Mouse (Mus musculus): ENCODE measurements around the gene Xrcc2.

GRCm38 (mm10) chr5:25704702-25705566, 691 bp downstream of the Xrcc2 start:
- TF ChIP-seq CTCF (IDR thresholded peaks at IDR 0.05; ENCODE audit: borderline replicate concordance, extremely low read depth, insufficient read depth, insufficient read length) (no peak), POLR2A (IDR thresholded peaks at IDR 0.05; ENCODE audit: borderline replicate concordance, extremely low read depth, insufficient read depth, insufficient read length, poor library complexity, severe bottlenecking) (no peak)

All from brain, embryonic 14.5 days (tissue).